Mouse (Mus musculus) ES-Bruce4 (cell line): ENCODE results near the gene 1810010D01Rik. TPM values are rescaled to one million over a fixed set of nuclear protein-coding genes. Genes with fewer than 3 reads are reported as not detected.

Source experiments
- H3K27ac ChIP-seq: 2 replicates; pipeline ENCODE4 v1.5.1; 2012; ENCODE audit warnings: low read length, inconsistent platforms; ENCODE audit not compliant: insufficient read depth
- H3K27me3 ChIP-seq: 2 replicates; pipeline ENCODE4 v1.6.1; 2012; ENCODE audit warnings: mild to moderate bottlenecking, low read length, inconsistent platforms; ENCODE audit not compliant: control insufficient read depth, poor library complexity, insufficient read depth, severe bottlenecking
- H3K36me3 ChIP-seq: 2 replicates; pipeline ENCODE4 v1.6.1; 2012; ENCODE audit warnings: inconsistent platforms, mild to moderate bottlenecking, low read length, moderate library complexity; ENCODE audit not compliant: control insufficient read depth, poor library complexity, insufficient read depth, severe bottlenecking
- H3K4me1 ChIP-seq: one replicate; pipeline ENCODE4 v1.8.1; 2011; ENCODE audit warnings: low read length; ENCODE audit not compliant: control insufficient read depth, insufficient read depth
- H3K4me3 ChIP-seq: 2 replicates; pipeline ENCODE4 v1.5.1; 2011; ENCODE audit warnings: low read depth, mild to moderate bottlenecking, low read length
- H3K9ac ChIP-seq: 2 replicates; pipeline ENCODE4 v1.6.1; 2012; ENCODE audit warnings: low read depth, mild to moderate bottlenecking, inconsistent platforms; ENCODE audit not compliant: poor library complexity, severe bottlenecking
- H3K9me3 ChIP-seq: replicated peaks from 2 replicates; pipeline ENCODE4 v1.6.1; 2012; ENCODE audit warnings: mild to moderate bottlenecking, low read length, inconsistent platforms; ENCODE audit not compliant: control insufficient read depth, poor library complexity, insufficient read depth, severe bottlenecking
- CTCF ChIP-seq: IDR thresholded peaks from one replicate; pipeline ENCODE4 v1.8.1; 2011; ENCODE audit warnings: low read depth, low read length
- EP300 ChIP-seq: IDR thresholded peaks from 2 replicates; pipeline ENCODE4 v1.6.1; 2011; ENCODE audit warnings: low read depth, low read length; ENCODE audit not compliant: insufficient read depth
- POLR2A ChIP-seq: IDR thresholded peaks from one replicate; pipeline ENCODE4 v1.8.1; 2011; ENCODE audit warnings: low read length; ENCODE audit not compliant: insufficient read depth
- polyA plus RNA-seq: library from polyadenylated mRNA; stranded (reverse); fragments of >200 nt; gene quantifications from 2 replicates; pipeline ENCODE4 v1.2.4, GENCODE M21; 2011; ENCODE audit warnings: low read depth; ENCODE audit not compliant: missing spikeins, insufficient read depth, insufficient read length

Gene 1810010D01Rik
- polyA plus RNA-seq, 1 experiment, result 0.91 TPM

- no peak for TF ChIP-seq EP300
- TF ChIP-seq CTCF, result no peak
- no peak for TF ChIP-seq POLR2A
- H3K4me3 ChIP-seq, result no peak overlapping the region
- no peaks in the 10 kb centered on the region for H3K27me3 ChIP-seq
- no peaks in the 10 kb centered on the region for H3K9me3 ChIP-seq
- H3K4me1 ChIP-seq, result peaks cover 7% of the 10 kb centered on the region
- H3K9ac ChIP-seq, result peak overlapping the region; percentile 51
- no peaks in the 10 kb centered on the region for H3K36me3 ChIP-seq
- H3K27ac ChIP-seq, result peak overlapping the region; percentile 42; the same call in 1 of the 2 replicates
Observed at GRCm38 (mm10) chr7:145173563-145173962, 34.4 kb downstream of the 1810010D01Rik start.

GRCm38 (mm10) chr7:145173116-145173515, 34.8 kb downstream of the 1810010D01Rik start:
- H3K4me3 ChIP-seq, result no peak overlapping the region
- peaks cover 7% of the 10 kb centered on the region for H3K4me1 ChIP-seq
- TF ChIP-seq CTCF, result no peak
- peak; percentile 91 for TF ChIP-seq EP300
- no peaks in the 10 kb centered on the region for H3K27me3 ChIP-seq
- 0 out of 2 replicates have a peak overlapping the region, but pooled peaks have one; percentile 51 for H3K9ac ChIP-seq
- no peaks in the 10 kb centered on the region for H3K36me3 ChIP-seq
- no peak overlapping the region for H3K27ac ChIP-seq
- H3K9me3 ChIP-seq, result no peaks in the 10 kb centered on the region

- H3K36me3 ChIP-seq, result no peaks in the 10 kb centered on the region
Observed at GRCm38 (mm10) chr7:145169703-145170102, 38.2 kb downstream of the 1810010D01Rik start.

DNA sequence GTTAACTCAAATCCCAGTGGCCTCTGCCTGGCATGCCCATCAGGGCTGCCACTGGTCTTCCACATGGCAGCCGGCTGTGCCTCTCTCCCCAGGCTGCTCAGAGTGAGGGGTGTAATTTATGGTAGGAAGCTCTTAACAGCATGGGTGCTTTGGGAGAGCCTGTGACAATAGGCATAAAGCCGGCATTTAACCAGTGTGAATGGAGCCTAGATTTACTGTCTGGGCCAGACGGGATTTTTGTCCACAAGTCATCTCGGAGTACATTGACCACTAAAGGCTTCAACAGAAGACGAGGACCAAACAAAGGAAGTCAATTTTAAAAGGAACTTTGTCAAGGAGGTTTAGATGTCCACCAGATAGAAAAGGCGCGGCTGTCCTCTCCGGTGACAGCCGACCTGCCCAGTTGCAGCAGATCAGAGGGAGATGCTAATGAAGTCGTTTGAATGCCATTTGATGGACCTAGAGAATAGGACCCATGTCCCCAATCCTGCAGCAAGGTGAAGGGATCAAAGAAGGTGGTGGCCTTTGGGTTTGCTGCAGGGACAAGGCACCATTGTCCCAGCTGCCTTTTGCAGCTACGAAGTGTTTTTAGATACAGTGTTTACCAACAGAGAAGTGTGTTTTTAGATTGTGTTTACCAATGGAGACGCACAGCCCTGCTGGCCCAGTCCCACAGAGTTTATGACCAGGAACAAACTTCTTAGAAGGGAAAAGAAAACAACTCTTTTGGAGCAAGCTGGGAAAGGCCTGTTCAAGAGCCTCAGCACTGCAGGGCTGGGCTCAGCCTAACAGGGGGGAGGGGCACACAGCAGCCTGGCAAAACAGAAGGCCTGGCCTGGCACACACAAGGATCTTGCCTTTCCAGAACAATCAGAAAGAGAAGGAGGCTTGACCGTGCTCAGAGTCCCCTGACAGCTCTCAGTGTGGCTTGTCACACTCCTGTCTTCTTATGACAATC, 48.4 kb downstream of the 1810010D01Rik start:
- Histone ChIP-seq H3K27me3 (no peaks in the 10 kb centered on the region), H3K9ac (no peak overlapping the region), H3K4me1 (no peaks in the 10 kb centered on the region), H3K36me3 (no peaks in the 10 kb centered on the region), H3K9me3 (no peaks in the 10 kb centered on the region), H3K4me3 (no peak overlapping the region), H3K27ac (no peak overlapping the region)
- TF ChIP-seq POLR2A (no peak), CTCF (no peak), EP300 (no peak)

More at GRCm38 (mm10) chr7:145169703-145170102, 38.2 kb downstream of the 1810010D01Rik start:
- Histone ChIP-seq H3K9me3 (no peaks in the 10 kb centered on the region), H3K4me1 (no peaks in the 10 kb centered on the region), H3K4me3 (no peak overlapping the region), H3K9ac (no peak overlapping the region), H3K27me3 (no peaks in the 10 kb centered on the region), H3K27ac (no peak overlapping the region)
- TF ChIP-seq CTCF (no peak), POLR2A (no peak), EP300 (no peak)

Other genes with a start within 250 kb of the 1810010D01Rik start
- 11.0 and 11.9 TPM in 2 replicates for gene Tpcn2, start 75.9 kb upstream of the 1810010D01Rik start, polyA plus RNA-seq
- gene Mrgprf, start 92.7 kb upstream of the 1810010D01Rik start, polyA plus RNA-seq, result not detected in 2 replicates
- not detected in 2 replicates for gene Mrgprd, start 106.7 kb upstream of the 1810010D01Rik start, polyA plus RNA-seq